Mouse (Mus musculus) thymus, adult 2 months (tissue): ENCODE data around the gene Asf1b.

Experiments
- CTCF ChIP-seq: fragments of 200-500 bp; IDR thresholded peaks from 2 replicates; pipeline ENCODE4 v1.5.1; 2012; ENCODE audit warnings: mild to moderate bottlenecking, control low read depth, low read length, moderate library complexity, borderline replicate concordance; ENCODE audit not compliant: control insufficient read depth, poor library complexity, insufficient read depth; ENCODE audit errors: extremely low read depth
- POLR2A ChIP-seq: fragments of 200-500 bp; IDR thresholded peaks from 2 replicates; pipeline ENCODE4 v1.6.1; 2012; ENCODE audit warnings: mild to moderate bottlenecking, low read length, control low read depth, moderate library complexity; ENCODE audit not compliant: control insufficient read depth, poor library complexity, insufficient read depth; ENCODE audit errors: extremely low read depth

DNA sequence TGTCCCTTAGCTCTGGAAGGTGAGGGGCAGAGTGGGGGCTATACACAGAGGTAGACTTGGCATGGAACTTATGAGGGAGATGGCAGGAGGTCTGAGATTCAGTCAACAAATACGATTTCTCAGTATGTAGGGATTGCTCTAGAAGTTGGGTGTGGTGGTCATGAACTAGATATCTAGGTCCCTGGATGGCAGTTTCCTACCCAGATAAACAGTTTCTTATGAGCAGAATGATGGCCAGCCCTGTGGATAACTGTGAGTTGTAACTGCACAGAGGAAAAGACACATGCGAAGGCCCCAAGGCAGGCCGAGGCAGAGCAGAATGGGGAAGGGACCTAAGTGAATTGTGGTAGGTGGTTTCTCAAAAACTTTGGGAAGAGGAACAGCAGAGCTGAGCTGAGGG, 41.1 kb upstream of the Asf1b start:
- TF ChIP-seq CTCF (no peak), POLR2A (no peak)
